Mouse (Mus musculus): ENCODE data around the gene Sec23ip. TPM values are rescaled to one million over a fixed set of nuclear protein-coding genes. Genes with fewer than 3 reads are reported as not detected.
"Not testable (repeated sequence)": the region's sequence is repeated elsewhere in the genome, so short reads cannot be mapped to it uniquely, and the experiment has no call there.

Sec23ip gene
- polyA plus RNA-seq (2012; ENCODE audit: insufficient read depth, insufficient read length, missing spikeins), result 10.2 and 11.5 TPM in 2 replicates

DNA sequence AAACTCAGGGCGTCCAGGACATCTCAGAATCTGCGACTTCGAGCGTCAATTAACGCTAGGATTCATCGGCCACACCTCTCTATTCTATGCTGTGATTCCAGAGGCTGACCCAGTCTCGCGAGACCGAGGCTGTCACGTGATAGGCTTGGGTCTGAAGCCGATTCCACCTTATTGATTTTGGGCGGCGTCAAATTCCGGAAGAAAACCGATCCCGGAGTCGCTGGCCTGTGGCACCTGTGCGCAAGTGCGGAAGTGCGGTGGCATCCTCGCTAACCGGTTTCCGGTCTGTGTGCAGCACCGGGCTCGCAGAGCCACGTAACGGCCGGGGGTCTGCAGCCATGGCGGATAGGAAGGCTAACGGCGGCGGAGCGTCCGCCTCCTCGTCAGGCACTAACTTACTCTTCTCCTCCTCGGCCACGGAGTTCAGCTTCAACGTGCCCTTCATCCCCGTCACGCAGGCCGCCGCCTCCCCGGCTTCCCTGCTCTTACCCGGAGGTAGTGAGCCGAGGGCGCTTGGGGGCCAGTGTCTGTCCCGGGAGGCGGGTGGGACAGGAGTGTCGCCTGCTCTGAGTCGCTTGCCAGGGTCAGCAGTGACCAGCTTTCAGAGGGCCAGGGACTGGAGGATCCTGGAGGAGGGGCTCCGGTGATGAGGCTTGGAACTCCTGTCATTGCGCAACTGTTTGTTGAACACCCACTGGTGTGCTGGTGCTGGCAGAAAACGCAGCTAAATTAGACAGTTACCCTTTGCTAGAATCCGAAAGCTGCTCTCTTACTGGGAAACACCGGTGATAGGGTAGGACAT lies at the start of gene Sec23ip:
Gene Sec23ip (plus strand): TSS at position 260 of the 802 bp plus-strand sequence.
- peaks cover 4% of the 10 kb centered on the region; the same call in 1 of the 2 replicates for H3K4me1 ChIP-seq (ENCODE audit: control insufficient read depth, insufficient read depth, insufficient read length, low read length)
- H3K27ac ChIP-seq (replicated peaks; ENCODE audit: low read depth, low read length), result peak within 1 kb of the TSS; percentile 32
- H3K4me3 ChIP-seq (ENCODE audit: insufficient read depth, low read depth, low read length), result peak within 1 kb of the TSS; percentile 64

DNA sequence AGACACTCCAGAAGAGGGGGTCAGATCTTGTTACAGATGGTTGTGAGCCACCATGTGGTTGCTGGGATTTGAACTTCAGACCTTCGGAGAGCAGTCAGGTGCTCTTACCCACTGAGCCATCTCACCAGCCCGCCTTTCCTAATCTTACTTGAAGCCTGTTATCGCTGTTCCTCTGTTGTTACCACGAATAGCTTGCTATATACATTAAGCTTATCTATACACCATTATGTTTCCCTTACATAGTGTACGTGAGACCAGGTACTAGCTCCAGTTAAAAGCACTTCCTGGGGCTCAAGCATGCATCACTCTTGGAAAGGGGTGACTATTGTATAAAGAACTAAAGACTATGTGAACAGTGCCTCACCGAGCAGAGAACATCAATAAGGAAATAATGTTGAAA lies 44.8 kb upstream of the Sec23ip start:
- not testable (repeated sequence) for H3K4me3 ChIP-seq (ENCODE audit: insufficient read depth, low read depth, low read length); H3K27ac ChIP-seq (replicated peaks; ENCODE audit: low read depth, low read length); H3K4me1 ChIP-seq (ENCODE audit: control insufficient read depth, insufficient read depth, insufficient read length, low read length)

DNA sequence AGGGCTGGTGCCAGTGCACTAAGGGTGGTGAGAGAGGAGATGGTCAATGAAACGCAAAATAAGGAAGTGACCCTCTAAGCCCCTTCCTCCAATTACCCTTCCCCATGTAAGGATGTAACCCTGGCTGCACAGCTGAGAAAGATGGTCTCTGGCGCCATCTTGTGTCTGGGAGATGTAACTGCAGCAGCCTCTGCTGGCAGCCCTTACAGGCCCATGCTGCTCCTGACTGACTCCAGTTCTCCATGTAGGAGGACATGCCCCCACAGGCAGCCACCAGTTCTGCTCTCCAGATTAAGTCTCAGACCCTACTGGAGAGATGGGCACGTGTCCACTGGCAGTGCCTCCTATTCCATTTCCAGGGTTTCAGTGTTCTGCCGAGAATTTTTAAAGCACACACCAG lies 39.0 kb upstream of the Sec23ip start:
- Histone ChIP-seq H3K27ac (replicated peaks; ENCODE audit: low read depth, low read length) (no peak overlapping the region), H3K4me3 (ENCODE audit: insufficient read depth, low read depth, low read length) (no peak overlapping the region), H3K4me1 (ENCODE audit: control insufficient read depth, insufficient read depth, insufficient read length, low read length) (no peaks in the 10 kb centered on the region)

DNA sequence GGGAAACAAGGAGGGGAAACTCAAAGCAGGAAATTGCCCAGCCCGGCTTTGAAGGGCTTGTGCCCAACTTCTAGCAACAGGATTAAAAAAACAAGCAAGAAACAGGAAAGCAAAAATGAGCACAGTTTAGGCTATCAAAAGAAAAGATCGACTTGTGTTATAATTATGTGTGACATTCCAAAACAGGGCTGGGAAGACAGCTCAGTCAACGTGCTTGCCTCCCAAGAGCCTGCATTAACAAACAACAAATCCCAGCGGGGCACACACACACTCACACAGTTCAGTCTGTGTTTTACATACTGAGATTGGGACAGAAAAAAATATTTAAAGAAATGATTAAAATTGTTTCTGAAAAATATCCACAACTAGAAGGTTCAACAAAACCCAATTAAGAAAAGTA lies 26.8 kb upstream of the Sec23ip start:
- Histone ChIP-seq H3K4me1 (ENCODE audit: control insufficient read depth, insufficient read depth, insufficient read length, low read length) (no peaks in the 10 kb centered on the region), H3K27ac (replicated peaks; ENCODE audit: low read depth, low read length) (no peak overlapping the region), H3K4me3 (ENCODE audit: insufficient read depth, low read depth, low read length) (no peak overlapping the region)

DNA sequence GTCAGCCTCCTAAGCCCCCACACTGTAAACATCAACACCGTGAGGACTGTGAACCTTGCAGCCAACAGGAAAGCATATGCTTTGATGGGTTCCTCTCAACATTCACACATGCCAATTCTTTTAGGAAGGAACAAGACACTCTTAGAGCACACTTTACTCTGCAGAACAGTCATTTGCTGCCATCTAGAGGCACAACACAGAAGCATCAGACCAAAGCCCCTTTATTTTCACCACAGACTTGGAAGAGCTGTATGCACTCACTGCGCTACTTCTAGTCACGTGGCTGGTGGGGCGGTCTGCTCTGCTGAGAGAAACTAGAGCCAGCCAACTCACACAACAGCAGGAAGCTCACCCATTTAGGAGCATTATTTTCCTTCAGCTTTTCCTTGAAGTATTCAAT lies 20.0 kb upstream of the Sec23ip start:
- Histone ChIP-seq H3K27ac (replicated peaks; ENCODE audit: low read depth, low read length) (no peak overlapping the region), H3K4me1 (ENCODE audit: control insufficient read depth, insufficient read depth, insufficient read length, low read length) (no peaks in the 10 kb centered on the region), H3K4me3 (ENCODE audit: insufficient read depth, low read depth, low read length) (no peak overlapping the region)

DNA sequence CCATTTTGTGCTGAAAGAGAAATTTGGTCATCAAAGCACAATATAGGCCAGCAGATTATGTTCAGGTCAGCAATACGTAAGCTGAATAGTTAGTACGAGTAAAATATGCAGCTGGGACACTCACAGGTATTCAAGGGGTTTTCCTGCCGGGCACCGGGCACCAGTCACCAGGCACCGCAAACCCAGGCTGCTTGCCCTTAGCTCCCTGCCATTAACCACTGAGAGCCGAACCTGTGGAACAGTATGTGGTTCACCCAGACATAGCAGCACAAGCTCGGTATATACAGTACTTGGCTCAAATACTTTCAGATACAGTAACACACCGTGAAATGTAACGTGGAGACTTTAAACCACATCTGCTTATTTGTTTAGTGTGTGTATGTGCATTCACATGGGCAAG lies 19.6 kb upstream of the Sec23ip start:
- no peak overlapping the region for H3K4me3 ChIP-seq (ENCODE audit: insufficient read depth, low read depth, low read length)
- H3K4me1 ChIP-seq (ENCODE audit: control insufficient read depth, insufficient read depth, insufficient read length, low read length), result no peaks in the 10 kb centered on the region
- no peak overlapping the region for H3K27ac ChIP-seq (replicated peaks; ENCODE audit: low read depth, low read length)

DNA sequence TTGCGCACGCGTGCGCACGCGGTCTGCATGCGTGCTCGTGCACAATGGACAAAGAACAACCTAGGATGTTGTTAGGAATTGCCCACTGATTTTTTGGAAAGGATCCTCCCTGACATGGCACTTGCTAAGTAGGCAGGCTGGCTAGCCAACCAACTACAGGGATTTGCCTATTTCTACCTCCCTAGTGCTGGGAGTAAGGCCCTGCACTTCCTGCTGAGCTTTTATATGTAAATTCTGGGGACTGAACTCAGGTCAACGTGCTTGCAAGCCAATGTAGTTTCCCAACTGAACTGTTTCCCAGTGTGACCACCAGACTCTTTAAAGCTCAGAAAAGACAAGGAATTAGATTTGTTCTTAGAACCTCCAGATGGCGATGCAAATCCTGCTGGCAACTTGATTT lies 17.7 kb upstream of the Sec23ip start:
- H3K27ac ChIP-seq (replicated peaks; ENCODE audit: low read depth, low read length), result no peak overlapping the region

DNA sequence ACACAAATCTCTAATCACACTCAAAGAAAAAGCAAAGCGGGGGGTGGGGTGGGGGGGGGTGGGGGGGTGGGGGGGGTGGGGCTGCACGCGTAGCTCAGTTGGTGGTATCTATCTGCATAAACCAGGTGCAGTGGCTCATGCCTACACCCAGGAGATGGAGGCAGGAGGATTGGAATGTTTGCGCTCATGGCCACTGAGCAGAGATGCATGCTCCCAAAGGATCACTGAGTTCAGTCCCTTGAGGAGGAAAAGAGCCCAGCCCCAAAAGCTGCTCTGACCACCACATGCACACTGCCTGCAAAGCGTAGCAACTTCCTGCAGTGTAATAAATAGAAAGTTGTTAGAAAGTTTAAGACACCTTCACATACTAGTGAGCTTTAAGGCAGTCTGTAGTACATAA lies 17.0 kb upstream of the Sec23ip start:
- H3K4me3 ChIP-seq (ENCODE audit: insufficient read depth, low read depth, low read length), result no peak overlapping the region
- H3K27ac ChIP-seq (replicated peaks; ENCODE audit: low read depth, low read length), result no peak overlapping the region
- H3K4me1 ChIP-seq (ENCODE audit: control insufficient read depth, insufficient read depth, insufficient read length, low read length), result no peaks in the 10 kb centered on the region

More for the DNA sequence above, 17.7 kb upstream of the Sec23ip start:
- Histone ChIP-seq H3K4me1 (ENCODE audit: control insufficient read depth, insufficient read depth, insufficient read length, low read length) (no peaks in the 10 kb centered on the region), H3K4me3 (ENCODE audit: insufficient read depth, low read depth, low read length) (no peak overlapping the region)

DNA sequence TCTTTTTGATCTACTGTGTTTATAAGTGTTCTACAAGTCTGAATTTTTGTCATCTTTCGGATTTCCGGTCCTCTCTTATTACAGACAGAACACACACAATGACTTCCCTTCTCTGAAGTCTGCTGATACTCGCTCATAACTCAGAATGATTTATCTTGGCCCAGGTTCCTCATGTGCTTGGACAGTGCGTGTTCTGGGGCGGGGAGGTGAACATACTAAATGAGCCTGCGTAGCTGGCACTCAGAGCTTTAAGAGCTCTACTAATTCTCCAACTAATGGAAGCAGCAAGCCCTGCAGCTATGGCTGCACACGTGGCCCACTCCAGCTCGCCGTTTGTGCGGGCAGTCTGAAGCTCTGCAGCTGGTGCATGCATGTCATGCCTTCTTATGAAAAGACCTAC lies 16.0 kb upstream of the Sec23ip start:
- Histone ChIP-seq H3K4me1 (ENCODE audit: control insufficient read depth, insufficient read depth, insufficient read length, low read length) (no peaks in the 10 kb centered on the region), H3K4me3 (ENCODE audit: insufficient read depth, low read depth, low read length) (no peak overlapping the region), H3K27ac (replicated peaks; ENCODE audit: low read depth, low read length) (no peak overlapping the region)

DNA sequence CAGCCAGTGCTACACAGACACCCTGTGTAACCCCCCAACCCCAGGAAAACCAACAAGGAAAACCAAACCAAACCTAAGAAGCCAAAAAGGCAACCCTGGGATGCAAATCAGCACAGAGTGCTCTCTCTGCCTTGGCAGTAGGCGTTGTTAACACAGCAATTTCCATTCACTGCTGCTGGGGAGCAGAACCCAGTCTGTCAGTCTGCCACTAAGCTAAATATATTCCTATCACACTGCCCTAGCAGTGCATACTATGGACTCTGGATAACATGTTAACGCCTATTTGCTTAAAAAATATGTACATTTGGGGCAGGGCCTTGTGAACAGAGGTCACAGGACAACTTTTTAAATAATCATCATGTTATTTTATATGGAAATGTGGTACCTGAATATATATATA lies 13.2 kb upstream of the Sec23ip start:
- H3K27ac ChIP-seq (replicated peaks; ENCODE audit: low read depth, low read length), result no peak overlapping the region

DNA sequence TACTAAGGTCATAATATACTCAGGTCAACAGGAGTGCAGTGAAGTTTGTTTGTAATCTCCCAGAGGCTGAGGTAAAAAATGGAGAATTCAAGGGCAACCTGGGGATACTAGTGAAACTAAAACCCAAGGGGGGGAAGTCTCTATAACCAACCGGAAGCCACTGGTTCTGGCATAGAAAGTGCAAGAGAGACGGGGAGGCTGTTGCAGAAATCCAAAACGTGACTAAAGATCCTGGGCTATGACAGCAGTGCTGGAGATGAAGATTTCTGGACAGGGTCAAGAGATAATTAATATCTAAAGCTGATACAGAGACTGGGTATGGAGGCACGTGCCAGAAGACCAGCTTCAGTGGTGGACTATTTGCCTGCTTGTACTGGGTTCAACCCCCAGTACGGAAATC lies 6.7 kb upstream of the Sec23ip start:
- no peak overlapping the region for H3K27ac ChIP-seq (replicated peaks; ENCODE audit: low read depth, low read length)
- peaks cover 11% of the 10 kb centered on the region; the same call in 1 of the 2 replicates for H3K4me1 ChIP-seq (ENCODE audit: control insufficient read depth, insufficient read depth, insufficient read length, low read length)
- peak overlapping the region; percentile 26 for H3K4me3 ChIP-seq (ENCODE audit: insufficient read depth, low read depth, low read length)

More for the DNA sequence above, 13.2 kb upstream of the Sec23ip start:
- Histone ChIP-seq H3K4me3 (ENCODE audit: insufficient read depth, low read depth, low read length) (no peak overlapping the region), H3K4me1 (ENCODE audit: control insufficient read depth, insufficient read depth, insufficient read length, low read length) (no peaks in the 10 kb centered on the region; the same call in 1 of the 2 replicates)

DNA sequence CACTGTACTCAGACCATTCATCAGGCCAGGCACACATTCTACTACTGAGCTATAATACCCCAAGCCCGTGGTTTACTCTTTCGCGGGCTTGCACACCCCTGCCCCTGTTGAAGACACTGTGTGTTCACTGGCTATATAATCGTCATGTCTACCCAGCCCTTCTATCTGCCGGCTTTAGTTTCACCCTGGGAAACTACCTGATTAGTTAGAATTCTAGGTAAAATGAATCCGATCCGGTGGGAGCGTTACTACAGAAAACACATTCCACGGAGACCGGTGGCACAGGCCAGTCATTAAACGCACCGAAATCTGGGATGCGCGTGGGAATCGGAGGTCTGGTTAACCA lies 5.7 kb upstream of the Sec23ip start:
- peaks cover 11% of the 10 kb centered on the region; the same call in 1 of the 2 replicates for H3K4me1 ChIP-seq (ENCODE audit: control insufficient read depth, insufficient read depth, insufficient read length, low read length)
- no peak overlapping the region for H3K27ac ChIP-seq (replicated peaks; ENCODE audit: low read depth, low read length)
- peak overlapping the region; percentile 94 for H3K4me3 ChIP-seq (ENCODE audit: insufficient read depth, low read depth, low read length)

DNA sequence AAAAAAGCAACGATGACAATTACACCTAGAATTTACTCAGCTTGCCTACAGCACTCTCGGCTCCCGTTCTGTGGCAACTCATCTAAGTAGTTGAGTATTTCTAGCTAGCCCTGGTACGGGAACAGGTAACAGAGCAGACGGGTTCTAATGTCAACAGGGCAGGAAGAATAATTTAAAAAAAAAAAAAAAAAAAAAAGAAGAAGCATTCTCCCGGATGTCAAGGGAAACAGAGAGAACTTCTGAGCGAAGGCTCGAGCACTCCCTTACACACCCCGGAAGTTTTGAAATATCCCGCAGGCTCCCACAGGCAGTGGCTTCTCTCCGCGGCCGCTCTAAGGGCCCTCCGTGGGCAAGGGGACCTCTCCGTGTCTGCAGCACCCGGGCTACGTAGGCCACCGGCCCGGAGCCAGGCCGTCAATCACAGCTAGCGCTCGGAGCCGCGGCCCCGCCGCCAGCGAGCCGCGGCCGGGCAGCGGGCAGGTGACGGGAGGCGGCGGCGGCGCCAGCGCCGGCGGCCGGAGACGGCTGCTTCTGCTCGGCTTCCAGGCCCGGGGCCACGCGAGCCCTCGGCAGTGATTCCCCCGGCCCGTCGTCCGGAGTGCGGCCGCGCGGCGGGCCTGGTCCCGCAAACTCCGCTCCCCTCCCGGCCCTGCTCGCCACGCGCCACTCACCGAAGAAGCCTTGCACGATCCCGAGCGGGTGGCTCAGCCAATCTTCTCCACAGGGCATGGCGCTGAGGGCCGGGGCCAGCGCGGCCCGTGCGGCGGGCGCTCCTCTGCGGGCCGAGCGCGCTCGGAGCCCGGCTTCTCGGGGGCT lies 5.1 kb upstream of the Sec23ip start:
- peak overlapping the region; percentile 94 for H3K4me3 ChIP-seq (ENCODE audit: insufficient read depth, low read depth, low read length)
- H3K4me1 ChIP-seq (ENCODE audit: control insufficient read depth, insufficient read depth, insufficient read length, low read length), result peaks cover 11% of the 10 kb centered on the region; the same call in 1 of the 2 replicates
- peak overlapping the region; percentile 58 for H3K27ac ChIP-seq (replicated peaks; ENCODE audit: low read depth, low read length)

DNA sequence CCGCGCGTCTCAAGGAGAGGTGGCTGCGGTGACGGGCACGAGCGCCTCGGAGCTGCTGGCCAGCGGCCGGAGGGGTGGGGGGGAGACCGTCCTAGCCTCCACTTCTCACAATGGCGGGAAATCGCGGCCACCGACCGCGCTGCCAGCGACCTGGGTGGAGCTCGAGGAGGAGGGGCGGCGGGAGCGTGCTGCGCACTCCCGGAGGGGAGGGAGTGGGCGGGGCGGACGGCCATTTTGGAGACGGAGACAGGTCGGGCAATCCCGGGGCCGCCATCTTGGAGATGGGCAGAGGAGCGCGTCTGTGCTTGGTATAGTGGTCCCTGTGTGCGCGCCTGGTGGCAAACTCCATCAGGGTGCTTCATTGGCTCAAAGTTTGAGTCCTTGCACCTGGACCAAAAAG lies 4.4 kb upstream of the Sec23ip start, which contains the start of gene Mcmbp:
Gene Mcmbp (minus strand): TSS at position 162 of the 400 bp plus-strand sequence.
- Histone ChIP-seq H3K4me1 (ENCODE audit: control insufficient read depth, insufficient read depth, insufficient read length, low read length) (0 out of 2 replicates have a peak, but pooled peaks cover 11% of the 10 kb centered on the region), H3K4me3 (ENCODE audit: insufficient read depth, low read depth, low read length) (peak within 1 kb of the TSS; percentile 94), H3K27ac (replicated peaks; ENCODE audit: low read depth, low read length) (peak within 1 kb of the TSS; percentile 58)

DNA sequence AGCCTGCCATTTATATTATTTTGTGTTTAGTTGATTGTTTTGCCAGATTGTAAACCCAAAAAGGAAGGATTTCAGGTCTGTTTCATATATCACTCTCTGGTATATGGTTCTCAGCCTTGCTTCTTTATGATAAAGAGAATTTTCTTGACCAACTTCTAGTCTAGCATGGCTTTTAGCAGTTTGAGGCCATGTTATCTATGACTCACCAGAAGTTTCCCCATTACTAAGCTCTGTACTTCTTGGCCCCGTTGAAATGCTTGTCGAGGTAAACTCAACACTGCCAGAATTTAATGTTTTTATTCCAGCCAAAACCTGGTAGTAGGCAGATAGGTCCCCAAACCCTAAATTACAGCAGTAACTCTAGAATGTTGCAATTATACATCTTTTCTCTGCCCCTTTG lies 845 bp upstream of the Sec23ip start:
- H3K27ac ChIP-seq (replicated peaks; ENCODE audit: low read depth, low read length), result no peak overlapping the region

More for the DNA sequence above, 845 bp upstream of the Sec23ip start:
- Histone ChIP-seq H3K4me3 (ENCODE audit: insufficient read depth, low read depth, low read length) (no peak overlapping the region), H3K4me1 (ENCODE audit: control insufficient read depth, insufficient read depth, insufficient read length, low read length) (peaks cover 7% of the 10 kb centered on the region; the same call in 1 of the 2 replicates)
